Mouse (Mus musculus) cerebellum, adult 11-12 months (tissue): ENCODE measurements at regions not wholly inside any gene's neighbourhood (a gene's known extent, or its start where the extent isn't known, plus 50 kb on each side); places are given as distances from the start of the nearest gene placed in this dataset.

ENCODE experiments used
- DNase-seq: peaks from one replicate; pipeline ENCODE4 v3.0.0; 2022

- no peak for DNase-seq
Measured at GRCm38 (mm10) chr16:95873297-95873696, 117.5 kb downstream of the Psmg1 start.

- DNase-seq, result no peak
Measured at GRCm38 (mm10) chr16:95872436-95872835, 118.3 kb downstream of the Psmg1 start.

- no peak for DNase-seq
Measured at GRCm38 (mm10) chr16:95870291-95870690, 120.5 kb downstream of the Psmg1 start.

- DNase-seq, result no peak
Measured at GRCm38 (mm10) chr16:95869501-95869900, 121.3 kb downstream of the Psmg1 start.

- DNase-seq, result no peak
Measured at GRCm38 (mm10) chr16:95868896-95869295, 121.9 kb downstream of the Psmg1 start.

GRCm38 (mm10) chr16:95867516-95867915 lies 123.2 kb downstream of the Psmg1 start:
- no peak for DNase-seq

GRCm38 (mm10) chr16:95866866-95867420 lies 123.8 kb downstream of the Psmg1 start:
- DNase-seq, result no peak

GRCm38 (mm10) chr16:95865603-95866002 lies 125.2 kb downstream of the Psmg1 start:
- DNase-seq, result no peak

GRCm38 (mm10) chr16:95864646-95865045 lies 126.1 kb downstream of the Psmg1 start:
- no peak for DNase-seq

GRCm38 (mm10) chr16:95864106-95864505 lies 126.7 kb downstream of the Psmg1 start:
- no peak for DNase-seq

GRCm38 (mm10) chr16:95863565-95863964 lies 127.2 kb downstream of the Psmg1 start:
- DNase-seq, result no peak

GRCm38 (mm10) chr16:95862621-95863020 lies 128.1 kb downstream of the Psmg1 start:
- DNase-seq, result no peak

- no peak for DNase-seq
Measured at GRCm38 (mm10) chr16:95861231-95861690, 129.5 kb downstream of the Psmg1 start.

- DNase-seq, result no peak
Measured at GRCm38 (mm10) chr16:95860810-95861209, 129.9 kb downstream of the Psmg1 start.

GRCm38 (mm10) chr16:95860111-95860510 lies 130.6 kb downstream of the Psmg1 start:
- DNase-seq, result no peak

- DNase-seq, result no peak
Measured at GRCm38 (mm10) chr16:95857403-95857802, 133.4 kb downstream of the Psmg1 start.

GRCm38 (mm10) chr16:95855230-95855629 lies 135.5 kb downstream of the Psmg1 start:
- no peak for DNase-seq

GRCm38 (mm10) chr16:95851907-95852306 lies 138.9 kb downstream of the Psmg1 start:
- DNase-seq, result no peak

GRCm38 (mm10) chr16:95848555-95849082 lies 142.1 kb downstream of the Psmg1 start:
- no peak for DNase-seq

GRCm38 (mm10) chr16:95847765-95848483 lies 142.8 kb downstream of the Psmg1 start:
- DNase-seq, result no peak

GRCm38 (mm10) chr16:95845323-95845860 lies 143.5 kb downstream of the Ets2 start:
- no peak for DNase-seq

GRCm38 (mm10) chr16:95844691-95845090 lies 142.8 kb downstream of the Ets2 start:
- DNase-seq, result peak; percentile 25

GRCm38 (mm10) chr16:95842766-95843165 lies 140.9 kb downstream of the Ets2 start:
- no peak for DNase-seq
